In genomic region chr10:80052374-80052764, GRCm38 (mm10) we compare ENCODE assay signal across 1 mouse cellular context.
TF ChIP-seq lines count a peak whose summit lies in the region.

No protein-coding gene starts in this region.

TF ChIP-seq in CH12.LX, 34 proteins besides CTCF, POLR2A, EP300 and RAD21 (continued from another document):
- TF ChIP-seq MAZ (IDR thresholded peaks at IDR 0.05; ENCODE audit: low read depth, low read length) (no peak), MAX (IDR thresholded peaks at IDR 0.05; ENCODE audit: low read length) (no peak), TCF12 (IDR thresholded peaks at IDR 0.05; ENCODE audit: low read depth, low read length) (no peak), GABPA (IDR thresholded peaks at IDR 0.05; ENCODE audit: insufficient replicate concordance, low read depth, low read length) (no peak), POLR2AphosphoS2 (IDR thresholded peaks at IDR 0.05; ENCODE audit: low read depth, low read length) (no peak), MAFK (IDR thresholded peaks at IDR 0.05; ENCODE audit: insufficient replicate concordance, low read length) (no peak), MYC (IDR thresholded peaks at IDR 0.05; ENCODE audit: low read depth, low read length) (no peak)
